Mouse (Mus musculus) CD4-positive, CD25-positive, alpha-beta regulatory T cell, adult 4 months (primary cell): ENCODE data around the gene Thra. TPM values are rescaled to one million over a fixed set of nuclear protein-coding genes. Genes with fewer than 3 reads are reported as not detected.

Experiments
- ATAC-seq: one replicate; pipeline ENCODE4 v1.8.0; 2017
- polyA plus RNA-seq, 2 experiments: library from polyadenylated mRNA; unstranded; fragments of 100-300 nt; shearing (Covaris generic); gene quantifications; one replicate each; pipeline ENCODE4 v1.2.1; 2017

Thra gene
- polyA plus RNA-seq, 2 experiments from 2014 or later, result 4.8 to 5.7 TPM

DNA sequence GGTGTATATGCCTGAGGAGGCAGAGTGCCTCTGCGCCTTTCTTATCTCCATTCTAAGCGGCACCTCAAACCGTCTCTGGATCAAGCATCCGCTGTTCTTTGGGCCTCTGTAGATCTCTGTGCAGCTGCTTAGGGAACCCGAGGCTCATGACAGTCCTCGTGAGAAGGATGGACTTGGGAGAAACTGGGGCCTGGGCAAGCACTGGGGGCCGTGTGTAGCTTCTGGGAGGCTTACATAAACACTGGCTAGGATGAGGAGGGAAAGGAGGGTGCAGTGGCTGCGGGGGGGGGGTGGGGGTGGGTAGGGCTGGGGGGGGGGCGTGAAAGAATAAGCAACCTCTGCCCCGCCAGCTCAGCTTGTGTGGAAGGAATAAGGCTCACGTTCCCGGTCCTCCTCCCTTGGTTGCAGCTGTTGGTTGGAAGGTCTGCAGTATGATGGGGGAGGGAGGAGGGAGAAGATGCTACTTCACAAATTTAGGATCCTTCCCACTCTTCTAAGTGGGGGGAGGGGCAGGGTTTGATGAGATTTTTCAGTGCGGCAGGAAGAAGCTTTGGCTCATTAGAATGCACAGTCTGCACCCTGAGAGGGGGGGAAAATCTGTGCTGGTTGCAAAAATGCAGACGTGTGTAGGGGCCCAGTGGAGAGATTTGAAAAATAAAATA is 41.5 kb downstream of the Thra start:
- no peak for ATAC-seq

DNA sequence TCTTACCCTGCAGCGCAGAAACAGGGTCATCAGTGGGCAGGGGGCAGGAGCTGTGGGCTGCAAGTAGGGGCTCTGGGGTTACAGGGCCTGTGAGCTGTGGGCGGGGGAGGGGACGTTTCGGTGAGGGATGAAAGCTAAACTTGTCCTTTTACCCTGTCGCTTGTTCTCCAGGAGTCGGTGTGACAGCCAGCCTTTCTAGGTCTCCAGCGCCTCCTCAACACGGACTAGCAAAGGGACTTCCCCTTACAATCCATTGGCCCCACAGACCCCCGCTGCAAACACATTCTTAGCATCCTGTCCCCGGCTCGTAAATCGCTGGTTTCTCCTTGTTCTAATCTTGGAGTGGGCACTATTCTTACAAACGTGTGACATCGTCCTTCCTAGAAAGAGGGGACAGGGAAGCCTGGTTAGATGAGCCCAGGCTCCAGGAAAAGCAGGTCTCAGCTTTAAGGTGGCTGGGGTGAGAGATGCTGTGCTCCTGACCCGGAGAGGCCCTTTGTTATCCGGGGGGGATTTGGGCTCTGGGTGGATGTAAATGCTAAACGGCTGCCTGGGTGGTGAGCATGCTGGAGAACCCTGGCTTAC is 42.3 kb downstream of the Thra start:
- no peak for ATAC-seq

DNA sequence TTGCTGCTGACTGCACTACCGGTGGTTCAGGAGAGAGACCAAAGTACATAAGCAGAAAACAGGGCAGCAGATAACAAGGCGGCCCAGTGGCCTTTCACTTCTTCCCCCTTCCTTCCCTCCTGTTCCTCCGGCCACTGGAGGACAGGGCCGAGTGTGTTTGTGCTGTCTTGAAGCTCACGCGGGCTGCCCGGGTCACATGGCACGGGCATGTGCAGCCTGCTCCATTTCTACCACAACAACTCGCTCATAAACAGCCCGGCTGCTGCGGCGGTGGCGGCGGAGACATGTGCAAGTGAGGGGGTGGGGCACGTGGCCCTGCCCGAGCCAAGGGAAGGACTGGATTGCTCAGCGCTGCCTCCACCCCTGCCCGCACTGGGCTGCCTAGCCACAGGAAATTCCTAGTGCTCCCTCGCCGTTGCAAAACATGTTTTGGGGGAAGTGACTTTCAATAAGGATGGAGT is 42.8 kb downstream of the Thra start:
- ATAC-seq, result peak; percentile 70

DNA sequence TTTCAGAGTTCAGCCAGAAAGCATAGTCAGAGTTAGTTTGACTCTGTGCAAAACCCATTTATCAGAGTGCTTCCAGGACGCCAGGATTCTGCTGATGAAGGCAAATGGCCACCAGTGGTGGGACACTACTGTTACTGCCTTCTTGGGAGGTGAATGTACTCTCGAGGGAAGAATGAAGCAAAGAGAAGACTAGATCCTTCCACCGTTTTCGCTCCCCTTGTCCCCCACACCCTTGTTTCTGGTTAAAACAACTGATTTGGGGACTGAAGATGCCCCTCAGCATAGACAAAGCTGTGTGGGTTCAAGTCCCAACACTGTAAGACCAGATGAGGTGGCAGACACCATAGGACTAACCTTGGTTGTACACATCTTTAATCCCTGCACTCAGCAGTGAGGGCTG is 43.7 kb downstream of the Thra start:
- no peak for ATAC-seq

DNA sequence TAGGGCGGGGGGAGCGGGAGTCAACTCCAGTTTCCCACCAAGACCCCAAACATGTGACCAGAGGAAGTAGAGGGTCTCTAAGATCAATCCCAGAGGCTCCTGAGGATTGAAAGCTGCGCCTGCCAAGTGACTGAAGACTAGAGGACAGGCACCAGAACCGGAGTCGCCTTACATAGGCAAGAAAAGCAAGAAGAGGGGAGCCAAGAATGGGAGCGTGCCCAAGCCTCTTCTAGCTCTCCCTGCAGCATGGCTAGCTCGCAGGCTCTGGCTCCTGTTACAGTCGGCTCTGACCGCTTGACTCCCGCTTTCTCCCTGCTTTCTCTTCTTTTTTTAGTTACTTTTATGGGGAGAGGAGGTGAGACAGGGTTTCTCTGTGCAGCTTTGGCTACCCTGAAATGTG is 44.8 kb downstream of the Thra start:
- no peak for ATAC-seq

DNA sequence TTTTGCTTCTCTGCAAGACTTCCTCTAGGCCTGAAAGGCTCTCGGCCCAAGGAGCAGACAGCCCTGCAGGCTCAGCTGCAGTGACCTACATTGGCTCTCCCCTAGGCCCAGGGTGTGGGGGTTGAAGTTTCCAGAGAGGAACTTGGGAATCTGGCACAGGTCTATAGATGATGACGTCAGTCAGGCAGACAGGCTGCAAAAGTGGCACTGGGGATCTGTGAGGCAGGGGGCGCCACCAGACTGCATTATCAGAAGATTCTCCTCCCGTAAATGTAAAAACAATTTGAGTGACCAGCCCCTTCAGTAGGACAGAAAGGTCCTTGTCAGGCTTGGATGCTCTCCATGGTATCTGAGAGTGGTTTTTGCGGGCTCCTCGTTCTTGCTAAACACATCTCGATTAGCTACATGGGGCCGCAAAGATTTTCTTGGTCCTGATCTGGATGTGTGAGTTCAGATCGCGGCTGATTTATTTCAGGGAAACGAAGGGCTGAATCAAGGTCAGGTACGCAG is 45.4 kb downstream of the Thra start:
- ATAC-seq, result no peak

DNA sequence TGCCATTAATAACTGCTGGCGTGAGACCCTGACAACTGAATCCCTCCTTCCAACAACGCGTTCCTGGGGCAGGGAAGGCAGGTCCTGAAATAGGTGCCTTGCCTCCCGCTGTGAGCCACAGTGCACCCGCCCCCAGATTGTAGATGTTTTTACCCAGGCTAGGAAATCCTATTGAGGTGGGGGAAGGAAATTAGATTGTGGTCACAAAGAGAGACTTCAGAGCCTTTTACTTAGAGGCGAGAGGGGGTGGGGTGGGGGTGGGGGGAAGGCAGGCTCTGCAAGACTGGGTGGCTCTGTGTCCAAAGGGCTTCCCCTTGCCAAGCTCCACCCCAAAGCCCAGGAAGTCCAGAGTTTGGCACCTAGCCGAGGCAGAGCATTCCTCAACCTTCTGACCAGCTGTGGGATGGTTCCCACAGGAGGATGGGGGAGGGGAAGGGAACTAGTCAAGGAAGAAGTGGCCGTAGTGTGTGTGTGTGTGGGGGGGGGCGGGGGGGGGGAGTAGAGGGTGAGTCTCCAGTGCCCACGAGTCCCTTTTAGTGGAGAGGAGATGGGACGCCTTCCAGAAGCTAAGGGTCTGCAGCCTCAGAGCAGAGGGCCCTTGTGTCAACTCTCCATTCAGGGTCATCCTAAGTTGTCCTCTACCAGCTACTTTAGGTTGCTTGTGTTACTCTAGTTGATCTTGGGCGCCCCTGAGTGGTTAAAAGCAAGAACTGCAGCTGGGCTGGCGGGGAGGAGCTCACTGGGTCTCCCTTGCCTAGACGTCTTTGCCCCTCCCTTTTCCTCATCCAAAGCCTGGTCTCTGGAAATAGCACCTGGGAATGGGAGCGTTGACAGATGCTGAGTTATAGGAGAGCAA is 46.1 kb downstream of the Thra start:
- peak; percentile 55 for ATAC-seq

DNA sequence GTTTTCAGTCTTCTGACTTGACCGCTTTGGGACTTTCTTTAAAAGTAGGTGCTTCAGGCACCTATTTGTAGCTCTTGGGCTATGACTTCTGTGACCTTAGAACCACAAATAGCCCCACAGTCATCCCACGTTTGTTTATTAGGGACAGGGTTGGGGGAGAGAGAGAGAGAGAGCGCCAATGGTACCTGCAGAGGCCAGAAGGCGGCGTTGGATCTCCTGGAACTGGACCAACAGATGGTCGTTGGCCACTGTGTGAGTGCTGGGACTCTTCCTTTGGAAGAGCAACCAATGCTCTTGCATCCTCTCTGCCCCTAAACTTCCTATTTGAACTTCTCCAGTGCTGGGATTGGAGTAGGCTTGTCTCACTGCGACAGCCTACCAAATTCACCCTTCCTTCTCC is 46.8 kb downstream of the Thra start:
- ATAC-seq, result no peak

DNA sequence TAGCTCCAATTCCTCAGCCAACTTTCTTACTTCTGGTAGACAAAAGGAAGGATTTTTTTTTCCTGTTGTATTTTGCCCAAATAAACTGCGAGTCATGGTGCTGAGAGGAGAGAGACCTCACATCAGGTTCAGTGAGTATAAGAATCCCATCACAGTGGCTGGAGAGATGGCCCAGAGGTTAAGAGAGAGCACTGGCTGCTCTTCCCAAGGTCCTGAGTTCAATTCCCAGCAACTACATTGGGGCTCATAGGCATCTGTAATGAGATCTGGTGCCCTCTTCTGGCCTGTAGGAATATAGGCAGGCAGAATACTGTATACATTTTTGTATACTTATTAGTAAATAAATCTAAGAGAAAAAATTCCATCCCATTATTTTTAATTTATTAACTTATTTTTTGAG is 47.3 kb downstream of the Thra start:
- no peak for ATAC-seq

DNA sequence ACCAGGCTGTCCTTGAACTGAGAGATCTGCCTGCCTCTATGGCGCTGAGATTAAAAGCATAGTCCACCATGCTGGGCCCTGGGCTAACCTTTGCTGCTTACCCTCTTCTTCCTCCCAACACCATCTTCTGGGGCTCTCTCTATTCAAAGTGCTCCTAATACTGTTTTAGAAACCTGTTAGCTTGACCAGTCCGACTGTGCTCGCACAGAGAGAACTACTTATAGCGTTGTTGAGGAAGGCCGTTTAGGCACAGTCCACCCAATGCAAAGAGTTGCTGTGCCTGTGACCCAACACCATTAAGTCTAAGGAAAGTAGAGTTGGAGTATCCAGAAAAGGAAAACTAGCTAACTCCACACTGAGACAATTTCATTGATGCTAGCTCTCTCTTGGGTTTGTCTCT is 47.7 kb downstream of the Thra start:
- ATAC-seq, result no peak

DNA sequence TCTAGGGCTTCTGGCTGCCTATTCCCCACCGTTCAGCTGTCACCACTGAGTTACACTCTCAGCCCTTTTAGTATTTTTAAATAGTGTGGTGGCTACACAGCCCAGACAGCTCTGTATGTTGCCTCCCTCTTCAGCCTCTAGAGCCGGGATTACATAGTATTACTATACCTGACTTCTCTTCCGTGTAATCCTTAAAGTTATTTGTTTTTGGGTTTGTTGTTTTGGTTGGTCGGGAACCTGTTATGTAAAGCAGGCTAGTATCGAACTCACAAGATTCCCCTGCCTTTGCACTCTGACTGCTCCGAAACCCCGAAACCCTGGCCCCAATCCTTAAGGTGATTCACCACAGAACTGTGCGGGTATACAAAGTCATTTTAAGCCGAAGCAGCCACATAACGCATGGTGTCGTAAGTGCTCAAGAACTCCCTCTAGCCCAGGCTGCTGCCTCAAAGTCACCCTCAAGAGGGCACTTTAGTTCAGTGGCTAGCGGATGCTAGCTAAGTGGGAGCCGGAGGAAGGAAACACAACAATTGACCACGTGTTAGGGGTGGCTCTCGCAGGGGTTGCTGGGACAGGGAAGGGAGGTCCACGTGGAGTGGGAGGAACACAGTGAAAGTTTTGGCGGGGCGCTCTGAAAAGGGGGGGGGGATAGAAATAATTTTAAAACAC is 48.2 kb downstream of the Thra start:
- peak; percentile 89 for ATAC-seq

DNA sequence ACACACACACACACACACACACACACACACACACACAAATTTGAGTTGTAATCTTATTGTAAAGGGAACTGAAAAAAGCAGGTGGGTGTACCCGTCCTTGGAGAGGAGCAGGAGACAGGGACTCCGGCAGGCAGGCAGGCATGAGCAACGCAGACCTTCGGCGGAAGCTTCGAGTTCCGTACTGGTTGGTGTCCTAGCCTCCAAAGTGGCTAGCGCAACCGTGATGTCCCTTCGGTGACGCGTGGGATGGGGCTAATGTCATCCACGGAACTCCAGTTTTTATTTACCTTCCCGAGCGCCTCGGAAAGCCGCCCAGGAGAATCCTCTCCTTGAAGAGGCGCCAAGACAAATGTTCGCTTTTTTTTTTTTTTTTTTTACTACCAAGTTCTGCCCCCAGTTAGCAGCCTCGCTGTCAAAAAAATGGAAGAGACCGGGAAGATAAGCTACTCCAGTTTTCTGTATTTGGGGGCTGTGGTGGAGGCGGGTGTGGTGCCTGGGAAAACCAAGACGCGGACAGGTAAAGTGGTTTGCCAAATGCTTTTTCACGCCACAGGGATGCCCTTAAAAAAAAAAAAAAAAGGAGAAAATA is 48.9 kb downstream of the Thra start:
- no peak for ATAC-seq

DNA sequence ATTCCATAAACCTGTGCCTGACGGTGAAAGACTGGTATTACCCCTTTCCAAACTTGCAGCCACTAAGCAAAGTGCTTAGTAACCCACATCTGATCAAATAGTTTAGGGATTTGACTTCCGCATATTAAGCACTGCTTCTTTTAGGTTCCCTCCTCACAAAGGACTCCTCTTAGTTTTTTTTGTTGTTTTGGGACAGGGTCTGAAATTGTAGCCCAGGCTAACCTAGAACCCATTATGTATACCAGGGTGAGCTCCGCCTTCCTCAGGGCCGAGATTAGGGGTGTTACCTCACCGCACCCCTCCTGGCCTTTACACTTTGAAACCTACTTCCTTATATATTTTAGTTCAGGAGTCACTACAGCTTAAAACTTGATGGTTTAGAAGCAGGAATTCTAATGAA is 49.4 kb downstream of the Thra start:
- no peak for ATAC-seq

DNA sequence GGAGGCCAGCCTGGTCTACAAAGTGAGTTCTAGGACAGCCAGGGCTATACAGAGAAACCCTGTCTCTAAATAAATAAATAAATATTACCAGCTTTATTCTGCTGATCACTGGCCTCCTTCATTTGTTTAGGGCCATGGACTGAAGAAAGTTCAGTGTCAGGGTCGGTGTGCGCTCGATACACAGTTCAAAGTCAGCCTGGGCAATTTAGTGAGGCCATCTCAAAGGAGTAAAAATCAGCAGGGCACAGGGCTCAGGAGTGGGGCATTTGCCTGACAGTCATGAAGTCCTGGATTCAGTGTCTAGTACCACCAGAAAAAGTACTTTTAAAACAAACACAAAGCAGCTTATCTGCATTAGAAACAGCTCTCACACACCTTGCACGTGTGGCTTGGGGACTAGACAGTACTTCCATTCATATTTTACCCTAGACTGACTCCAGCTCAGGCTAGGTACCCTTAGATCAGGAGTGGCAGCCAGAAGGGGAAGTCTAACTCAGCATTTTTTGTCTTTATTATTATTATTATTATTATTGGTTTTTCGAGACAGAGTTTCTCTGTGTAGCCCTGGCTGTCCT is 50.3 kb downstream of the Thra start:
- no peak for ATAC-seq

DNA sequence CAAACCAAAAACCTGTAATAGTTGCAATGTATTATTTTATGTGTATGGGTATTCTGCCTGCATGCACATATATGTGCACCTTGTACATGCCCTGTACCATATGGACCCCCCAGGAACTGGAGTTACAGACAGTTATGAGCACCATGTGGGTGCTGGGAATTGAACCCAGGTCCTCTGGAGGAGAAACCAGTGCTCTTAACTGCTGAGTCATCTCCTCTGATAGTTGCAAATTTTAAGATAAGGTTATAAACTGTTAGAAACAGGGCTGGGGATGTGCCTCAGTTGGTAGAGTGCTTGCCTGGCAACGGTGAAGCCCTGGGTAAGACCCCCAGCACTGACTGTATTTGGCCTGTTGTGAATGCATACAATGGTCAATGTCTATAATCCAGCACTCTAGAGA is 51.0 kb downstream of the Thra start:
- no peak for ATAC-seq

DNA sequence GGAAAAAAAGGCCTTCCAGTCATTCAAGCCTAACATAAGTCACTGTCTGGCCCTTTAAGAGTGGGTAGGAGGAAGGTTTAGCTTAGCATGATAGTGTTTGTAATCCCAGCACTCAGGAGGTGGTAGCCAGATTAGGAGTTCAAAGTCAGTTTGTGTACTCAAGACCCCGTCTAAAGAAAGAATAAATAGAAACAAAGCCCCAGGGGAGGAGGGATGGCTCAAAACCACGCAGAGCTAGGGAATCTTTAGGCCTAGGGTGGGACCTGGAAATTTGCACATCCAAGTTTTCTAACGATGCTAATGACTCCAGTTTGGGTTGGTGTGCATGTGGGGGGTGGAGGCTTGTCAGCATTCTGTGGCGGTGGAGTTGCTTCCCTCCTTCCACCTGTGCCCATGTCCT is 51.6 kb downstream of the Thra start:
- no peak for ATAC-seq

DNA sequence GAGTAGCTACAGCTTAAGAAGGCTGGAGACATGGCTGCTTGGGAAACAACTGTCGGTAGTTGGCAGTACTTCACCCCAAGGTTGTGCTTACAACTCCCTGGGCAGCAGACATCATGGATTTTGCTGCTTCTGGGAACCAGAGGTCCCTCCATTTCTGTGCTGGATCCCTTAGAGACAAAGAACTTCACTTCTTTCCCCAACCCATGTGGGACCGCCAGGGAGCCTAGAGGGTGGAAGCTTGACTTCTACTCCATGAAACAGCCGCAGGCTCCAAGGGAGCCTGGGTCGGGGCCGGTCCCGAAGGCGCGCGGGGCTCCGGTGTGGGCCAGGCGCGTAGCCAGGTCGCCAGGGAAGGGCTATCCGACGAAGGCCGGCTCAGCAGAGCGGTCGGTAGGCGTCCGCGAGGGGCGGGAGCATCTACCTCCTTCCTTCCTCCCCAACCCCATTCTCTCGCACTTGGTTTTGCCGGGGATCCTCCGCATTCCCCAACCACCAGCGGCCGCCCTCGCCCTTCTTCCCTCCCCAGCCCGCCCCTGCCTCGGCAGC is 54.1 kb downstream of the Thra start:
- ATAC-seq, result peak; percentile 63

DNA sequence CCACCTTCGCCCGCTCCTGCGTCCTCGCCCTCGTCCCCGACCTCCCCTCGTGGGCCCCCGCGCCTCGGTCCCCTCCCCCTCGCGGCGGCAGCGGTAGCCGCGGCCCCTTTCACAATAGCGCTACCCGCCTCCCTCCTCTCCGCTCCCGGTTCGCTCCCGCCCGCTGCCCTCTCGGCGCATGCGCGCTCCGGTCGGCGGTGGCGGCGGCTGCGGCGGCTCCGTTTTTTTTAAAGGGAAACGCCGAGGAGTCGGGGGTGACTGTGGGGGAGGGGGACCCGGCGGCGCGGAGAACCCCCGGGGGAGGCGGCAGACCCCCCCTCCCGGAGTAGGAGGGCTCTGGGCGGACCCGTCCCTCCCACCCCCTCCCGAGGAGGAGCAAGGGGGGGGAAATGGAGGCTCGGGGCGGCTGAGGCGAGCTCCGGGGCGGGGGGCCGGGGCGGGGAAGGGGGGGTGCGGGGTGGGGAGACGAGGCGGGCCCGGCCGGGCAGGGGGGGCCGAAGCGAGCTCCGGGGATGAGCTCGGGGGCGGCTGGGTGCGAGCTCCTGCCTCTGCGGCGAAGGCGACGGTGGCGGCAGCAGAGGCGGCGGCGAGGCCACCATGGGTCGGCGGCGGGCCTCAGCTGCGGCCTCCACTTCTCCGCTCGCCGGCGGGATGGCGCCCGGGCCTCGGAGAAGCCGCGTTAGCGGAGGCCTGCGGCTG is 54.7 kb downstream of the Thra start, which contains the start of gene Msl1:
Gene Msl1, plus strand, starts transcription at position 502 of the 699 bp plus-strand sequence.
- ATAC-seq, result peak; percentile 50

DNA sequence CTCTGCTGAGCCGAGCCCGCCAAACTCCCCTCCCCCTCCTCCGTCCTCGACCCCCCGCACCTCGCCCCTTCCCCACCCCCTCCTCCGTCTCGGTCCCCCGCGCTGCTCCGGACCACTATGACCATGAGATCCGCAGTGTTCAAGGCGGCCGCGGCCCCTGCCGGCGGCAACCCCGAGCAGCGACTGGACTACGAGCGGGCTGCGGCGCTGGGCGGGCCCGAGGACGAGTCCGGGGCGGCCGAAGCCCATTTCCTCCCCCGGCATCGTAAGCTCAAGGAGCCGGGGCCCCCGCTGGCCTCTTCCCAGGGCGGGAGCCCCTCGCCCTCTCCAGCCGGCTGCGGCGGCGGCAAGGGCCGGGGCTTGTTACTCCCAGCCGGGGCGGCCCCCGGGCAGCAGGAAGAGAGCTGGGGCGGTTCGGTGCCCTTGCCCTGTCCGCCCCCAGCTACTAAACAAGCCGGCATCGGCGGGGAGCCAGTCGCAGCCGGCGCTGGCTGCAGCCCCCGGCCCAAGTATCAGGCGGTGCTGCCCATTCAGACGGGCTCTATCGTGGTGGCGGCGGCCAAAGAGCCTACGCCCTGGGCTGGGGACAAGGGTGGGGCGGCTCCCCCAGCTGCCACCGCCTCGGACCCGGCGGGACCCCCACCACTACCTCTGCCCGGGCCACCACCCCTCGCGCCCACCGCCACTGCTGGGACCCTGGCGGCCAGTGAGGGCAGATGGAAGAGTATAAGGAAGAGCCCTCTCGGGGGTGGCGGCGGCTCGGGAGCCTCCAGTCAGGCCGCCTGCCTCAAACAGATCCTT is 55.5 kb downstream of the Thra start:
- peak; percentile 8 for ATAC-seq

DNA sequence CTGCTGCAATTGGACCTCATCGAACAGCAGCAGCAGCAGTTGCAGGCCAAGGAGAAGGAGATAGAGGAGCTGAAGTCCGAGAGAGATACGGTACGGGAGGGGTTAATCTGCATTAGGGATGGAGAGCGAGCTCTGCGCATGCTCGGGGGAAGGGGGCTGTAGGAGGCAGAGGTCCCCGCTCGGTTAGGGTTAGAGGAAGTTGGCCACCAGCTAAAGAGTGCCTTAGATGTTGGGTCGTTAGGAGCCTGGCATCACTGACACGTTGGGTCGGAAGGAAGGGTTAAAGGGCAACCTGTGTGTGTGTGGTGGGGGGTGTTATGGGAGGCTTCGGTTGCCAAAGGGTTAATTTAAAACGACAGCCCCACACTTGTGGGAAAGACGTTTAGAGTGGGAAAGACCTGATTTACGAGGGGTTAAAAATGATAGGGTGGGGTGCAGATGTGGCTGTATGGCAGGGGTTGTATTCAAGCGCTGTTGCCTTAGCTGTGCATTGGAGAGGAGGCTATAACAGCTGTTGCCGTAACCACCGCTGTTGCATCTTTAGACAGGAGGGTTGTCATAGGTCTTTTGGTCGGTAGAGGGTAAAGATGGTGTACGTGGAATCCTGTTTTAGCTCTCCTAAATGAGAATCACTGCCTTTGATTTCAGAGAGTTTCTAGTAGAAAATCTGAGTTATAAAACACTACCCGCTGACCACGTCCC is 56.2 kb downstream of the Thra start:
- ATAC-seq, result peak; percentile 27
